Mouse (Mus musculus) erythroblast, adult 5-6 weeks (primary cell): ENCODE results near the gene Trpc2. TPM values are rescaled to one million over a fixed set of nuclear protein-coding genes. Genes with fewer than 3 reads are reported as not detected.
"Not testable (repeated sequence)": the region's sequence is repeated elsewhere in the genome, so short reads cannot be mapped to it uniquely, and the experiment has no call there.

Source experiments
- ATAC-seq: replicated peaks from 2 replicates; pipeline ENCODE4 v1.8.0; 2016; ENCODE audit warnings: moderate number of reproducible peaks, mild to moderate bottlenecking, moderate TSS enrichment, inconsistent platforms; ENCODE audit not compliant: poor library complexity, low FRiP score, severe bottlenecking
- total RNA-seq, 2 experiments: library from RNA; stranded (forward) in 1 of 2; stranded (reverse) in 1 of 2; fragments of 150-400 nt in 1 of 2; fragments of 200-764, 138-1000 nt in 1 of 2; gene quantifications; 2 replicates each; pipeline versions ENCODE4 v1.2.3 to v1.2.4; 2015 to 2017; ENCODE audit warnings: low replicate concordance in 2 of 2

Trpc2 gene
- total RNA-seq (2015; ENCODE audit: low replicate concordance) (0.63 TPM in 1 of 2 replicates, not detected in the other), total RNA-seq (2017; ENCODE audit: low replicate concordance) (0.28 TPM in 1 of 2 replicates, not detected in the other)

- ATAC-seq, result no peak
Measured at GRCm38 (mm10) chr7:102082816-102083215, at the start of gene Trpc2. Gene Trpc2 (plus strand): TSS chr7:102083116.

- no peak for ATAC-seq
Measured at GRCm38 (mm10) chr7:102034904-102035303, 48.0 kb upstream of the Trpc2 start.

- ATAC-seq, result no peak
Measured at GRCm38 (mm10) chr7:102035534-102035933, 47.4 kb upstream of the Trpc2 start.

GRCm38 (mm10) chr7:102037318-102037717 is 45.6 kb upstream of the Trpc2 start:
- no peak for ATAC-seq

- ATAC-seq, result 0 out of 2 replicates have a peak, but pooled peaks have one; percentile 18
Measured at GRCm38 (mm10) chr7:102042314-102042713, 40.6 kb upstream of the Trpc2 start.

DNA sequence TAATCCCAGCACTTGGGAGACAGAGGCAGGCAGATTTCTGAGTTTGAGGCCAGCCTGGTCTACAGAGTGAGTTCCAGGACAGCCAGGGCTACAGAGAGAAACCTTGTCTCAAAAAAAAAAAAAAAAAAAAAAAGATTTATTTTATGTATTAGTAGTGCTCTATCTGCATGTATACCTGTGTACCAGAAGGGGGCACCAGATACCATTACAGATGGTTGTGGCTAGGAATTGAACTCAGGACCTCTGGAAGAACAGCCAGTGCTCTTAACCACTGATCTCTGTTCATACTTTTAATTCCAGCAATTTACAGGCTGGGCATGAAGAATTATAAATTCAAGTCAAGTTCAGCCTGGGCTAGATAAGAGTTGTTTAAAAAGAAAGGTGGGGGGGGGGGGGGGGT is 34.4 kb upstream of the Trpc2 start:
- not testable (repeated sequence) for ATAC-seq

GRCm38 (mm10) chr7:102061353-102061752 is 21.6 kb upstream of the Trpc2 start:
- no peak for ATAC-seq

DNA sequence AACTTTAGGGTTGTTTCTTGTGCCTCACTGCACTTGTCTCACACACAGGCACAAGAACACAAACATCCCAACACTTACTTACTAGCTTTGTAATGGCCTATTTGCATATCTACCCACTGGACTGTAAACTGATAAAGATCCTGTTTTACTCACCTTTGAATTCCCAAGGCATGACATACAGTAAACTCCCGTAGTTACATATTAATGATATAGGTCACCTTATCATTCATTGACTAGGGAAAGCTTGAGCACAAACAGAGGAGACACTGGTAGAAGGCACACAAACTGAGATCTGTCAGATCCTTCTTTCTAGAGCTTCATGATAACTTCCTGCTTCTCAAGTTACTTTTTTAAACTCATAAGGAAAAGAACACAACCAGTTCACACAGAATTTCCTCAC is 20.7 kb upstream of the Trpc2 start:
- ATAC-seq, result no peak

DNA sequence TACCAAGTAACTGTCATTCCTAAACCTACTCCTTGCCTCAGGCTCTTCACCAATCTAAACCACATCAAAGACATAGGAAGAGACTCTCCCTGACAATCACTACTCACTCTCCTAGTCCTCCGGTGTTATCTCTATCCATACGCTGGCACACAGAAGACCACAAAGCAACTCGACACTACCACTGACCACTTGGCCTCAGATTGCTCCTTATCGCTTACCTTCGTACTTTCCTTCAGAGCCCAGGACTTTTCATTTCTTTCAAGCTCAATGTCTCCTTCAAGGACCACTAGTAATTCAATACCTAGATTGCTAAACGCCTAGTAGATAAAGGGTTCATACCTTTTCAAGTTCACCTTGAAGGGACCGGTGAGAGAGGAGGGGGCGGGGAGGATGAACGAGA is 19.0 kb upstream of the Trpc2 start:
- no peak for ATAC-seq

DNA sequence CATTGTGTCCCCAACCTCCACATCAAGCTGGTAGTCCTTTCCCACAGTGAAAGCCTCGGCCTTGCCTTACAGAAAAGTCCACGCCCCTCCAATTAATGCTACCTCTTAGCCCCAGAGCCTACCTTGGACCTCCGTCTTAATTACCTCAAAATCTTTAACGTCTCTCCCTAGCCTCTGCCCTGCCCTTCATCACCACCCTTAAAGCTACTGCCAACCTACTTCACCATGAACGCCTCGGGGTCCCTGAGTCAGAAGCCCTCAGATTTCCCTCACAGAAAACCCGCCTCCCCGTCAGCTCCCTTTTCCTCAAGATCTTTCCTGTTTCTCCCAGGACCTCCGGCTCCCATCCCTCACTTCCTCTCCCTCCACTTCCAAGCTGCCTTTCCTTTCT is 18.3 kb upstream of the Trpc2 start:
- peak; percentile 28 for ATAC-seq

DNA sequence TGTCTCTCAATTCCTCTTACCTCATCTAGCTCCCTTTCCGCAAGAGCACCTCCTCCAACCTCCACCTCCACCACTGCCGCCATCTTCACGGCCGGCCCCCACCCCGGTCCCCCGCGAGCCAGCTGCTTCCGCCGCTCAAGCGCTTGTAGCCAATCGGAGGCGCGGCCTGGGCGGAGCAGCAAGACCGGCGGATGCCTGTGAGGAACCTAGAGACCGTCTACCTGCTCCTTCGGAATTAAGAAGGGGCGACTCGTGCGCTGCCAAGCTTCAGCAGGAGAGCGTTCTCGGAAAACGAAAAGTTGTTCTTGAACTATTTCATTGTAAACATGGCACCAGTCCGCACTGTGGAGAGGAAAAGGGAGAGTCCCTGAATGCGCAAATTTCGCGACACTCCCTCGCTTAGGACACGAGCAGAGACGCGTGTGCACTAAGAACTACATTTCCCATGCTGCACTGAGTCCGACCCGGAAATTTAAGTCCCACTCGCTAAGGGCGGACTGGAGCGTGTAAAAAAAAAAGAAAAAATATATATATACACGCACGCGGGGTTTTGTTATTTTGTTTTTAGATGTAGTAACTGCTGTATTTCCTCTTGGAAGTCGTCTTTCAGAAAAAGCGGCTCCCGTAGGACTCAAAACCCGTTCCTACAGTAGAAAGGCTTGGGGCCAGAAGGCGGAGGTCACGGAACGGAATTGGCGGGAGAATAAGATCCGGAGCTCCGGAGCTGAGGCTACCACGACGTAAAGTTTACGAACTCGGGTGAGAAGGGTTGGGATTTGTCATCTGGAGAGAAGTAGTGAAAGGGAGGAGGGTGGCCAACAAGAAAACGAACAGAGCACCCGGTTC is 17.6 kb upstream of the Trpc2 start, which contains the start of the genes Rnf121, Xndc1 and Xntrpc:
Rnf121 (minus strand) TSS at position 424 of the 846 bp plus-strand sequence.
Xndc1 (plus strand) TSS at position 466 of the 846 bp plus-strand sequence.
Xntrpc (plus strand) TSS at position 668 of the 846 bp plus-strand sequence.
- ATAC-seq, result peak; percentile 97

- no peak for ATAC-seq
Measured at GRCm38 (mm10) chr7:102066363-102066762, 16.6 kb upstream of the Trpc2 start.

DNA sequence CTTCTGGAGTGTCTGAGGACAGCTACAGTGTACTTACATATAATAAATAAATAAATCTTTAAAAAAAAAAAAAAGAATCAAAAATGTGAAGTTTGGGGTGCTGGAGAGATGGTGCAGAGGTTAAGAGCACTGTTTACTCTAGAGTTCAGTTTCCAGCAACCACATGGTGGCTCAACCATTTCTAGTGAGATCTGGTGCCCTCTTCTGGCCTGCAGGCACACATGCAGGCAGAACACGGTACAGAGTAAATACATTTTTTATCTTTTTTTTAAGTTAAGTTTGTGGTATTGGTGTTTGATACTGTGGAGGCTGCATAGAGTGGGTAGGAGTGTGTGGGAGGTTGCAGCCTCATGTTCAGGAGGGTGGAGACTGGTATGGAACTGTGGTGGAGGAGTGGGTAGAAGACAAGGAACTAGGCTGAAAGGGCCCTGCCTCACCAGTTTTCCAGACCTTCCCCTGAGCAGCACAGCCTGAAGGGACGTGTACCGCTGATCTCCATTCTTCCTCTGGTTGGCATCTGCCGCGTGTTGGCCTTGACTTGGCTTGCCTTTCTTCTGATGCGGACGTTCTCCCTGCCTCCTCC is 6.1 kb upstream of the Trpc2 start:
- ATAC-seq, result peak; percentile 62

GRCm38 (mm10) chr7:102078517-102078916 is 4.4 kb upstream of the Trpc2 start:
- ATAC-seq, result peak; percentile 57; the same call in 1 of the 2 replicates

- ATAC-seq, result no peak
Measured at GRCm38 (mm10) chr7:102080311-102080710, 2.6 kb upstream of the Trpc2 start.

- ATAC-seq, result no peak
Measured at GRCm38 (mm10) chr7:102081784-102082183, 1.1 kb upstream of the Trpc2 start.

DNA sequence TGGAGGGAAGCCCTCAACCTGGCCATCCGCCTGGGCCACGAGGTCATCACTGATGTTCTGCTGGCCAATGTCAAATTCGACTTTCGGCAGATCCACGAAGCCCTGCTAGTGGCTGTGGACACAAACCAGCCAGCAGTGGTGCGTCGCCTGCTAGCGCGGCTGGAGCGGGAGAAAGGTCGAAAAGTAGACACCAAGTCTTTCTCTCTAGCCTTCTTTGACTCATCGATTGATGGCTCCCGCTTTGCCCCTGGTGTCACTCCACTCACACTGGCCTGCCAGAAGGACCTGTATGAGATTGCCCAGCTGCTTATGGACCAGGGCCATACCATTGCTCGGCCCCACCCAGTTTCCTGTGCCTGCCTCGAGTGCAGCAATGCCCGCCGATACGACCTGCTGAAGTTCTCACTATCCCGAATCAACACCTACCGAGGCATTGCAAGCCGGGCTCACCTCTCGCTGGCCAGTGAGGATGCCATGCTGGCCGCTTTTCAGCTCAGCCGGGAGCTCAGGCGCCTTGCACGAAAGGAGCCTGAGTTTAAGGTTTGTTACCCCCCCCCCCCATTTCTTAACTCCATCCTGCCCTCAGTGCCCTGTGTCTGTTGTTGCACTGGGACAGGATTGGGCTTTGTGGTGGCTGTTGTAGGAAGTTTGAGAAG is 1.3 kb downstream of the Trpc2 start:
- no peak for ATAC-seq

DNA sequence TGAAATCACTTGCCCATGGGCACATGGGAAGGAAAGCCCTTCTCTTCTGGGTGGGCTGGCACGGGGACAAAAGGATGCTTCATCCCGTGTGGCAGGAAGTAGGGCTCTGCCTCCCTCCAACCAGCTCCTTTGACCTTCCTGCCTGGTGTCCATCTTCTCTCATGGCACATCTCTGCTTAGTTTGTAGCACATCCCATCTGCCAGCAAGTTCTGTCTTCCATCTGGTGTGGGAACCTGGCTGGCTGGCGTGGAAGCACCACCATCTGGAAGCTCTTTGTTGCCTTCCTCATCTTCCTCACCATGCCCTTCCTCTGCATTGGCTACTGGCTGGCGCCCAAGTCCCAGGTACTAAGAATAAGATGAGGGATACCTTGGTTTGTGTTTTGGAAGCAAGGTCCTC is 4.4 kb downstream of the Trpc2 start:
- ATAC-seq, result no peak

- 0 out of 2 replicates have a peak, but pooled peaks have one; percentile 32 for ATAC-seq
Measured at GRCm38 (mm10) chr7:102099760-102100661, 17.1 kb downstream of the Trpc2 start.
